Mouse (Mus musculus) hindbrain, embryonic 11.5 days (tissue): Measurements from ENCODE around the gene Efcab2. TPM values are rescaled to one million over a fixed set of nuclear protein-coding genes. Genes with fewer than 3 reads are reported as not detected.

ENCODE experiments used
- ATAC-seq: fragments of 200-750 bp; cut with Nextera tagmentation; 2 replicates; pipeline ENCODE4 v1.8.0; 2017; ENCODE audit warnings: mild to moderate bottlenecking, moderate TSS enrichment, moderate library complexity; ENCODE audit not compliant: low FRiP score
- DNase-seq: peaks from one replicate; pipeline ENCODE4 v3.0.0-alpha.2; 2015; ENCODE audit warnings: low spot score
- H3K27ac ChIP-seq: fragments of 300-500 bp; sonication (generic); 2 replicates; pipeline ENCODE4 v1.5.1; 2014; ENCODE audit warnings: mild to moderate bottlenecking, low read depth, low read length
- H3K27me3 ChIP-seq: fragments of 300-500 bp; sonication (generic); 2 replicates; pipeline ENCODE4 v1.6.1; 2014; ENCODE audit warnings: mild to moderate bottlenecking, low read length, moderate library complexity, mixed read lengths; ENCODE audit not compliant: control insufficient read depth, insufficient read depth
- H3K36me3 ChIP-seq: fragments of 300-500 bp; sonication (generic); 2 replicates; pipeline ENCODE4 v1.6.1; 2014; ENCODE audit warnings: mild to moderate bottlenecking, low read length, moderate library complexity, mixed read lengths; ENCODE audit not compliant: control insufficient read depth, insufficient read depth
- H3K4me1 ChIP-seq: fragments of 300-500 bp; sonication (generic); replicated peaks from 2 replicates; pipeline ENCODE4 v1.6.1; 2014; ENCODE audit warnings: low read length, mixed read lengths; ENCODE audit not compliant: control insufficient read depth, insufficient read depth
- H3K4me2 ChIP-seq: fragments of 300-500 bp; sonication (generic); replicated peaks from 2 replicates; pipeline ENCODE4 v1.6.1; 2014; ENCODE audit warnings: mild to moderate bottlenecking, low read depth, low read length
- H3K4me3 ChIP-seq: fragments of 300-500 bp; sonication (generic); 2 replicates; pipeline ENCODE4 v1.5.1; 2014; ENCODE audit warnings: low read depth, low read length
- H3K9ac ChIP-seq: fragments of 300-500 bp; sonication (generic); 2 replicates; pipeline ENCODE4 v1.6.1; 2014; ENCODE audit warnings: low read depth, low read length
- H3K9me3 ChIP-seq: fragments of 300-500 bp; sonication (generic); 2 replicates; pipeline ENCODE4 v1.6.1; 2016; ENCODE audit warnings: low read length; ENCODE audit not compliant: control insufficient read depth
- WGBS: fragments of 180-500 bp; shearing (Covaris S2); extraction: QIAGEN DNeasy Blood & Tissue Kit; methylation state at CpG from one replicate; pipeline ENCODE4 v1.1.7; 2014; 5-methylcytosine and 5-hydroxymethylcytosine counted together
- polyA plus RNA-seq: library from polyadenylated mRNA; unstranded; fragments of >200 nt; fragmentation: Nextera tagmentation; extraction: Ambion mirVana; gene quantifications from 2 replicates; pipeline ENCODE4 v1.2.1, GENCODE M21; 2014

The Efcab2 gene
- polyA plus RNA-seq, 1 experiment from 2014 or later, result 8.3 TPM

DNA sequence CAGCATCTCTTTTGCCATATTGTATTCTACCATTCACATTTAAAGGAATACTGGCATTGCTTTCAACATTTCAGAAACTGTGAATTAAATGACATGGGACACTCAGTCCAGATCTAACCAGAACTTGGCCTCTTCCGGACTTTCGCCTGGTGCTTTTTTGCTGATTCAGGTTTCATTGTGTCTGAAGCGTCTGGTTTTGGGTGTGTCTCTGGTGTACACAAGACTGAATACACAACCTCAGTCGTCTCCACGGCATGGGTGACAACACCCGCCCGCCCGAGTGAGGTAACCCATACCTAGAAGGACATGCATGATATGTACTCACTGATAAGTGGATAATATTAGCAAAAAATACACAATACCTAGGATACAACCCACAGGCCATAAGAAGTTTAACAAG is 101.1 kb downstream of the Efcab2 start:
- Histone ChIP-seq H3K9ac (no peak overlapping the region), H3K9me3 (no peaks in the 10 kb centered on the region), H3K4me1 (no peaks in the 10 kb centered on the region), H3K27ac (no peak overlapping the region), H3K27me3 (no peaks in the 10 kb centered on the region), H3K36me3 (no peaks in the 10 kb centered on the region), H3K4me3 (no peak overlapping the region), H3K4me2 (no peak overlapping the region)
- DNase-seq (no peak), ATAC-seq (no peak)
- WGBS, result 92% methylated on average over 8 of the region's 8 CpGs

DNA sequence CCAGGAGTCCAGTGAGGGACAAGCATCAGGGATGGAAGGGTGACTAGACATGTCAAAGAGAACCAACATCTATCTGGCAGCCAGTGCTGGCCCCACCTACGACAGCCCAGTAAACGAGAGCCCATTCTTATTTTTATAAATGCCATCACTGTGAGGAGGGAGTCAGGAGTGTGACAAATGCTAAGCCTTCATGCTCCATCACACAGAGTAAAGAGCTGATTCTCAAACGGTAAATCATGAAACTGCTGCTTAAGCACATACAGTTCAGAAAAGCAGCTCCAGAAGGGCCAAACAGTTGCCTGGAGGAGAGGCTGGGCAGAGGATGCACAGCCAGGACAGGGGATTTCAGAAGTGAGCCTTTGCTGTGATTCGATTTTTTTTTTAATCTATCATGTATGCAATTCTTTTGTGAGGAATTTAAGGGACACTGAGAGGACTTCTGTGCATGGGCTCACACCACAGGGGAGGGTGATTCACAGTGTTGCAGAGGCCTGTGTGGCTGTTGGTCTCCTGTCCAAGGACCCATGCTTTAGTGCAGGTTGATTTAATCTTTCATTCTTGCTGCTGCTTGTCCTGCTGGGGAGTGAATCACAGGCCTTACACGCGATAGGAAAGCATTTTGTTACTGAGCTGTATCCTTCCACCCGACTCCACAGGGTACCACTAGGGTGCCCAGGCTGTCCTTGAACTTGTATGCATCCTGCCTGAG is 106.6 kb downstream of the Efcab2 start:
- ATAC-seq (no peak), DNase-seq (no peak)
- Histone ChIP-seq H3K27me3 (no peaks in the 10 kb centered on the region), H3K4me1 (no peaks in the 10 kb centered on the region), H3K36me3 (no peaks in the 10 kb centered on the region), H3K4me2 (no peak overlapping the region), H3K9me3 (no peaks in the 10 kb centered on the region), H3K9ac (no peak overlapping the region), H3K27ac (no peak overlapping the region), H3K4me3 (no peak overlapping the region)
- 46% methylated on average over 7 of the region's 7 CpGs for WGBS

DNA sequence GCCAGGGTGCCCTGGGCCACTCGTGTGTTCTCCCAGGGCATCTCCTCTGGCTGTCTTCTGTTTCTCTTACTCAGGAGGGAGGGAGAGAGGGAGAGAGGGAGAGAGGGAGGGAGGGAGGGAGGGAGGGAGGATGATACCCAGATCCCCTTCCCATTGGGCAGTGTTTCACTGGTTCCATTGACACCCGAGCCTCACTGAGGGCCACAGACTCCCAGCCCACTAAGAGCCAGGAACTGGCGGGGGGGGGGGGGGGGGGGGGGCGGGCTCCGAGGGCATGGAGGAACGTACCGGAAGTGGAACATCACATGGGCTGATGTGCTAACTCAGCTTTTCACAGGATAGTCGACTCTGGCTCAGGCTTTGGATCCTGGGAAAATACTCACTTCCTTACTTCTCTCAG is 108.1 kb downstream of the Efcab2 start:
- no peaks in the 10 kb centered on the region for H3K36me3 ChIP-seq
- H3K27ac ChIP-seq, result no peak overlapping the region
- WGBS, result 42% methylated on average over 6 of the region's 8 CpGs
- no peak for DNase-seq
- no peaks in the 10 kb centered on the region for H3K27me3 ChIP-seq
- ATAC-seq, result no peak
- no peak overlapping the region for H3K4me3 ChIP-seq
- H3K4me2 ChIP-seq, result no peak overlapping the region
- no peaks in the 10 kb centered on the region for H3K9me3 ChIP-seq
- H3K9ac ChIP-seq, result no peak overlapping the region
- no peaks in the 10 kb centered on the region for H3K4me1 ChIP-seq

DNA sequence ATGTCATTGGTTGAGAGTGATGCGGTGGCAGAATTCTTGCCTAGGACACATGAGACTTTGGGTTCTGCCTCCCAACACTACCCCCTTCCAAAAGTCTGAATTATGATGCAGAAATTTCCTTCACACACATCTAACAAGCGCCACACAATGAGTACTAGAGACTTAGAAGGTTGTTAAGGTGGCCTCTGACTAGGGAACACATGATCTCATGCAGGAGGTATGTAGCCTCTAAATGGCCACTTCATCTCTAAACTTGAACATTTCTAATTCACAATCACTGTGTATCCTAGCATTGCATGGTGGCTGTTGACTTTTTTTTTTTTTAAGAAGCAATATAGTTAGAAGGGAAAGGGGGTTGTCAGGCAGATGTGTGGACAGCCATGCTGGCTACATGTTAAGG is 110.0 kb downstream of the Efcab2 start:
- H3K36me3 ChIP-seq, result no peaks in the 10 kb centered on the region
- WGBS, result 91% methylated on average over 2 of the region's 2 CpGs
- no peak overlapping the region for H3K4me3 ChIP-seq
- H3K4me2 ChIP-seq, result no peak overlapping the region
- no peaks in the 10 kb centered on the region for H3K4me1 ChIP-seq
- no peak overlapping the region for H3K9ac ChIP-seq
- ATAC-seq, result no peak
- no peaks in the 10 kb centered on the region for H3K27me3 ChIP-seq
- no peaks in the 10 kb centered on the region for H3K9me3 ChIP-seq
- H3K27ac ChIP-seq, result no peak overlapping the region
- DNase-seq, result no peak

DNA sequence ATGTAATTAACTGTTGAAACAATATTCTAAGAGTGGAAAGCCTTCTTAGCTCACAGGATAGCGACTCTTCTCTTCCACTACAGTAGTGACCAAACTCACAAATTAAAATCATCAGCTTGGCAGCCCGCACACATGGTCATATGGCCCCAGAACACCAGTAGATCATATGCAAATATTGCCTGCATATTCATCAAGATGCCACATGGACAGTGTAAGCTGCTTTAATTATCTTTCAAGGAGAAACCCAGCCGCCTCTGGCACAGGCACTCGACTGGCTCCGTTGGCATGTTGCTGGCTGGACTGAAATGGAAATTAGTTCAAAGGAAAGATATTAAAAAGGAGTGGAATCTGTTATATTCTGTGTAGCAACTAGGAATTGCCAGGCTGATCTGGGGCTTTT is 116.5 kb downstream of the Efcab2 start:
- Histone ChIP-seq H3K4me2 (no peak overlapping the region), H3K4me1 (no peaks in the 10 kb centered on the region), H3K9me3 (no peaks in the 10 kb centered on the region), H3K27me3 (no peaks in the 10 kb centered on the region), H3K27ac (no peak overlapping the region), H3K9ac (no peak overlapping the region), H3K36me3 (no peaks in the 10 kb centered on the region), H3K4me3 (no peak overlapping the region)
- no peak for DNase-seq
- no peak for ATAC-seq
- whole genome bisulfite sequencing, result 78% methylated on average over 5 of the region's 5 CpGs

DNA sequence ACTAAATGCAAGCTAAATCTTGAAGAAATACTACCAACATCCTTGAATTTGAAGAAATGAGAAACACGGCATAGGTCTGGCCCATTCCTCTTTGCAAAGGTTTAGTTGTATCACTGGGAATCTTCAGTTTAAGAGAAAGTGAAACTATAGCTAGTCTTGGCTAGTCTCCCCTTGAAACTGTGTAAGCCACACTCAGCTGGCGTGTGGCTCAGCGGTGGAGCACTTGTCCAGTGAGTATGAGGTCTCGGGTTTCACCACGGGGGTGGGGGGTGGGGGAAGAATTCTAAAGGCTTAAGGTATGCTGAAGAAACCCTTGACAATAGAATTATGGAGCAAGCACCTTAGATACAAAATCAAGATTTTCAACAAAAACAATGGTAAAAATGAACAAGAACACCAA is 117.3 kb downstream of the Efcab2 start:
- WGBS, result 48% methylated on average over 5 of the region's 5 CpGs
- Histone ChIP-seq H3K9me3 (no peaks in the 10 kb centered on the region), H3K4me2 (no peak overlapping the region), H3K4me1 (no peaks in the 10 kb centered on the region), H3K4me3 (no peak overlapping the region), H3K9ac (no peak overlapping the region), H3K36me3 (no peaks in the 10 kb centered on the region), H3K27me3 (peaks cover 5% of the 10 kb centered on the region), H3K27ac (no peak overlapping the region)
- ATAC-seq (no peak), DNase-seq (no peak)

DNA sequence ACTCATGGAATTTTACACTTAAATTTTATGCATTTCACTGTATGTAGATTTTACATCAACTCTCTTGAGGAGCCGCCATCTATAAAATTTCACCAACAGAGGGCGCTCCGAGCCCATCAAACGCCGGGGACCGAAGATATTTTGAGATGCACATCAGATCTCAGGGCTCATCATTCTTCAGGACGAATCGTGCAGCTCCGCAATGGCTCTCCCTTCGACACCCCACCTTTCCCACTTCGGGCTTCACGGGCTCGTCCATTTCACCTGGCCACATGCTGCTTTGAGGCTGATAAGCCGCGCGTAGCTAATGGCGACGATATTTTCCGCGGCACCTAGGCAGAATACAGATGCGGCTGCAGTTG is 121.3 kb downstream of the Efcab2 start:
- H3K9me3 ChIP-seq, result no peaks in the 10 kb centered on the region
- under 1% methylated on average over 21 of the region's 21 CpGs for WGBS
- H3K4me2 ChIP-seq, result peak overlapping the region; percentile 100
- H3K27ac ChIP-seq, result peak overlapping the region; percentile 42; the same call in 1 of the 2 replicates
- H3K9ac ChIP-seq, result no peak overlapping the region
- DNase-seq (peak; percentile 94), ATAC-seq (0 out of 2 replicates have a peak, but pooled peaks have one; percentile 13)
- peaks cover 20% of the 10 kb centered on the region for H3K27me3 ChIP-seq
- H3K4me3 ChIP-seq, result peak overlapping the region; percentile 60
- H3K4me1 ChIP-seq, result peaks cover 7% of the 10 kb centered on the region; the same call in 1 of the 2 replicates
- no peaks in the 10 kb centered on the region for H3K36me3 ChIP-seq

DNA sequence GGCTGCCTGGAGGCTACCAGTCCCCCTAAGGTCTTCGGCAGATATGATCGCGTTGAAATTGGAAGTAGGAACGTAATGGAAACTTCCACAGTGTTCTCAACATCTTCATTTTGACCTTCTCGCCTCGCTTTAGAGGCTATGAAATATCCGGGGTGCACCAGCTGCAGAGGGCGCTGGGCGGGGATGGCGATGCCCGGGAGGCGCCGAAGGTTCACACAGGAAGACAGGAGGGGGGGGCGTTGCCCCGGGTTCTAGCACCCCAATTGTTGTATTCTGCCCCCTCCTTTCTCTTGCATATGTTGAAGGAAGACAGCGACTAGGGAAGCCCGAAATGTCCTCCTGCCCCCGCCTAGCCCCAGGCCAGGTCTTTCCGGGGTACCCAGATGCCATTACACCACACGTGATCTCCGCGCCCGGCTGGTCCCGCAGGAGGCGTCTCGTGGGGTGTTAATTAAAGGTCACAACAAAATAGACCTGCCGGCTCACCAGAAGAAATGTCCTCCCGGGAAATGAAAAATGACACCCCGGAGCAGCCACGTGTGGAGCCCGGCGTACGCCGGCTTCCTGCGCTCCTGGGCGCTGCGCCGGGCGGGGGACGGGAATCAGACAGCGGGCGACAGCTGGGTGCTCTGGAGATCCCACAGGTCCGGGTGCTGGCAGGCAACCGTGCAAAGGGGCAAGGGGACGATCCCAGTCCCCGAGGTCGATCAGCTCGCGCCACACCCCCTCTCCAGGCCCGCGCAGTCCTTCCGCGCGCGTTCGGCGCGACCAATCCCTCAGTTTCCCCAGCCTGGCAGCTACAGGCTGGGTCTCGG is 121.9 kb downstream of the Efcab2 start:
- H3K4me3 ChIP-seq, result peak overlapping the region; percentile 60
- no peaks in the 10 kb centered on the region for H3K36me3 ChIP-seq
- DNase-seq, result peak; percentile 64
- no peaks in the 10 kb centered on the region for H3K9me3 ChIP-seq
- peak; percentile 25 for ATAC-seq
- WGBS, result under 1% methylated on average over 53 of the region's 59 CpGs
- H3K27ac ChIP-seq, result peak overlapping the region; percentile 66
- H3K27me3 ChIP-seq, result peaks cover 20% of the 10 kb centered on the region
- peak overlapping the region; percentile 62 for H3K9ac ChIP-seq
- H3K4me1 ChIP-seq, result peaks cover 7% of the 10 kb centered on the region; the same call in 1 of the 2 replicates
- H3K4me2 ChIP-seq, result peak overlapping the region; percentile 100
